Mouse (Mus musculus) forebrain, embryonic 11.5 days (tissue): ENCODE measurements at regions not wholly inside any gene's neighbourhood (a gene's known extent, or its start where the extent isn't known, plus 50 kb on each side); places are given as distances from the start of the nearest gene placed in this dataset.
"Not testable (repeated sequence)": the region's sequence is repeated elsewhere in the genome, so short reads cannot be mapped to it uniquely, and the experiment has no call there.

Source experiments
- ATAC-seq: fragments of 200-750 bp; cut with Nextera tagmentation; replicated peaks from 2 replicates; pipeline ENCODE4 v1.8.0; 2017; ENCODE audit warnings: moderate TSS enrichment; ENCODE audit not compliant: low FRiP score
- DNase-seq: peaks from one replicate; pipeline ENCODE4 v3.0.0-alpha.2; 2017; ENCODE audit warnings: low spot score
- H3K27ac ChIP-seq: fragments of 300-500 bp; sonication (generic); 2 replicates; pipeline ENCODE4 v1.5.1; 2014; ENCODE audit warnings: low read depth, low read length
- H3K27me3 ChIP-seq: fragments of 300-500 bp; sonication (generic); 2 replicates; pipeline ENCODE4 v1.6.1; 2014; ENCODE audit warnings: mild to moderate bottlenecking, low read length, mixed read lengths; ENCODE audit not compliant: control insufficient read depth, insufficient read depth
- H3K36me3 ChIP-seq: fragments of 300-500 bp; sonication (generic); 2 replicates; pipeline ENCODE4 v1.6.1; 2014; ENCODE audit warnings: mild to moderate bottlenecking, low read length, moderate library complexity, mixed read lengths; ENCODE audit not compliant: control insufficient read depth, insufficient read depth
- H3K4me1 ChIP-seq: fragments of 300-500 bp; sonication (generic); replicated peaks from 2 replicates; pipeline ENCODE4 v1.6.1; 2014; ENCODE audit warnings: low read length, mixed read lengths; ENCODE audit not compliant: control insufficient read depth, insufficient read depth
- H3K4me2 ChIP-seq: fragments of 300-500 bp; sonication (generic); 2 replicates; pipeline ENCODE4 v1.6.1; 2014; ENCODE audit warnings: low read depth, mild to moderate bottlenecking, low read length, moderate library complexity, mixed read lengths; ENCODE audit not compliant: severe bottlenecking
- H3K4me3 ChIP-seq: fragments of 300-500 bp; sonication (generic); 2 replicates; pipeline ENCODE4 v1.5.1; 2014; ENCODE audit warnings: low read depth, low read length
- H3K9ac ChIP-seq: fragments of 300-500 bp; sonication (generic); 2 replicates; pipeline ENCODE4 v1.6.1; 2014; ENCODE audit warnings: low read length
- H3K9me3 ChIP-seq: fragments of 300-500 bp; sonication (generic); 2 replicates; pipeline ENCODE4 v1.6.1; 2016; ENCODE audit warnings: low read length, mixed read lengths; ENCODE audit not compliant: control insufficient read depth
- WGBS: fragments of 180-500 bp; shearing (Covaris S2); extraction: QIAGEN DNeasy Blood & Tissue Kit; methylation state at CpG from one replicate; pipeline ENCODE4 v1.1.7; 2014; 5-methylcytosine and 5-hydroxymethylcytosine counted together

DNA sequence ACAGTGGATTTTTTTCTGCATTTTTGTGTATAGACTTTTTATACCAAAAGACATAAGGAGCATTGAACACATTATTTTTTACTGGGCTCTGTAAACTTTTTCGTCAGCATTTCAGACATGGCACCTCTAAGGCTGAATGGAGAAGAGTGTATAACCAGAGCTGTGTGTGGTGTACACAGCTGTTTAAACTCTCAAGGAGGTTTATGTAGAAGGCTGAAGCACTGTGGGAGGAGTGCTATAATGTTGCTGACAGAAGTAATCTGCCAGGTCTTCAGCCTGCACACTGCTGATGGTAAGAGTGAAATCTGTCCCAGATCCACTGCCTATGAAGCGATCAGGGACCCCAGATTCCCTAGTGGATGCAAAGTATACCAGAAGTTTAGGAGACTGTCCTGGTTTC, 575.4 kb downstream of the Rpia start:
- H3K4me2 ChIP-seq, H3K4me3 ChIP-seq, H3K27ac ChIP-seq, H3K4me1 ChIP-seq, H3K9me3 ChIP-seq, H3K9ac ChIP-seq, H3K36me3 ChIP-seq, ATAC-seq, DNase-seq, H3K27me3 ChIP-seq: not testable (repeated sequence)
- WGBS, result 89% methylated on average over 2 of the region's 2 CpGs

DNA sequence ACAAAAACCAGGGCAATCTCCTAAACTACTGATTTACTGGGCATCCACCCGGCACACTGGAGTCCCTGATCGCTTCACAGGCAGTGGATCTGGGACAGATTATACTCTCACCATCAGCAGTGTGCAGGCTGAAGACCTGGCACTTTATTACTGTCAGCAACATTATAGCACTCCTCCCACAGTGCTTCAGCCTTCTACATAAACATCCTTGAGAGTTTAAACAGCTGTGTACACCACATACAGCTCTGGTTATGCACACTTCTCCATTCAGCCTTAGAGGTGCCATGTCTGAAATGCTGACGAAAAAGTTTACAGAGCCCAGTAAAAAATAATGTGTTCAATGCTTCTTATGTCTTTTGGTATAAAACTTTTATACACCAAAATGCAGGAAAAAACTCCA, 576.3 kb downstream of the Rpia start:
- 90% methylated on average over 3 of the region's 3 CpGs for WGBS
- H3K4me1 ChIP-seq, H3K36me3 ChIP-seq, H3K4me2 ChIP-seq, H3K27ac ChIP-seq, H3K4me3 ChIP-seq, DNase-seq, H3K27me3 ChIP-seq, H3K9ac ChIP-seq, H3K9me3 ChIP-seq, ATAC-seq: not testable (repeated sequence)
